Mouse (Mus musculus): ENCODE results near the gene Dnajc6.

DNA sequence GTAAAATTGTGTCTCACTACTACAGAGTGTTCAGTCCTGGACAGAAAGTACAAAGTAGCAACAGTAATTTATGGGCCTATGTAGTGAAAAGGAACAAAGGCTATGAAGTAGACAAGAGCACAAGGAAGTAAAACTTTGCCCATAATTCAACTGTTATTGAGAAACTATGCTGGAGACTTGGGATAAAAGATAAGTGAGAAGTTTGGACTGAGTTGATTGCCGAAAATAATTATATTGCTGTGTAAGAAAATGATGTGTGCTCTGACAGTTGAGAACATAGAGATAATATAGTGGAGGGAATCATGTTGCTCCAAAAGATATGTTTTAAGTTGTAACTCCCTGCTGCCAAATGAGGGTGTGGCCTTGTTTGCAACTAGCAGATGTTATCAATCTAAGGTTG, 152.3 kb downstream of the Dnajc6 start:
- TF ChIP-seq GATA1 (IDR thresholded peaks at IDR 0.05; ENCODE audit: low read length) (no peak; the same call in 1 of the 2 replicates), TAL1 (IDR thresholded peaks at IDR 0.05; ENCODE audit: low read length) (no peak)
